Mouse (Mus musculus): Measurements from ENCODE around the gene Plin4.

DNA sequence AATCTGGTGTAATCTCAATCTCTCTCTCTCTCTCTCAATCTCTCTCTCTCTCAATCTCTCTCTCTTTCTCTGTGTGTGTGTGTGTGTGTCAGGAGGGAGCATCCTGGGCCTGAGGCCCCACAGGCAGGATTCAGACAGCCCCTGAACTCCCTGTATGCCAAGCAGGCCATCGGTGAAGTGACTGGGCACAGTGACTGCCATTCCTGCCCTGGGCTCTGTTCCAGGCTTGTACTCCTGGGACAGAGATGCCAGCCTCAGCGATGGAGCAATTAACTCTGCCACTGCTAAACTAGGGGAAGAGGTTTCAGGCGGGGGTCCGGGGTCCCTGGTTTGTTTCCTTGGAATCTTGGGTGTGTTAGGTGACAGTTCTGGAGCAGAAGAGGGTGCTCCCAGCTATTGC, 968 bp upstream of the Plin4 start:
- TF ChIP-seq CTCF (IDR thresholded peaks at IDR 0.05; ENCODE audit: low read depth, low read length) (no peak), GATA1 (IDR thresholded peaks at IDR 0.05; ENCODE audit: borderline replicate concordance, low read length) (no peak)
